Comparison of ENCODE assay signal across 8 mouse cellular contexts in the genomic region with DNA sequence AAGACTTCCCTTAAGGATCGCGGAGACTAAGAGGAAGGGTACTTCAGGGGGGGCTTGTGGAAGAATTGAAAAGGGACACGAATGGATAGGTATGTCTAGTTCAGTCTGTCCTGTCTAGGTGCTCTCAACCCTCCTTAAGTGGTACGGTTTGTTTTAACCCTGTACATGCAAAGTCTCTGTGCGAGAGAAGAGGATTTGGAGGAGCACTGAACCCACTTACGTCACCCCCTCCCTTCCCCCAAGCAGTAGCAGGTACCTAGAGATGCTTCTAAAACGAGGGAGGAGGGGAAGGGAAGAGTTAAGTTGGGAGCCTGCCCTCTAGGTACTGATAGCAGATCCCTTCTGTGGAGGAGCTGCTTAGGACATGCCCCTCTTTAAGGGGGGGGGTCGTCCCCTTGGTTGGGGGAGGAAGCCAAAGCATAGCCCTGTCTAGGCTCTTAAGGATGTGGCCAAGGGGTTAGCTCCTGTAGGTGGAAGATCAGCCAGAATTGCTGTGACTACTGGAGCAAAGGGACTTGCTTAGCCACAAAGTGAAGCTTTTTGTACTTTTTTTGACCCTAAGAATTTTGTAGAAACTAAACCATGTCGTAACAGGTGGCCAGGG.
DNase-seq lines count a peak whose midpoint lies in the region; ATAC-seq lines count a peak whose summit lies in the region.

No protein-coding gene starts in this region.

- H3K27ac ChIP-seq in liver, embryonic 11.5 days (ENCODE audit: low read depth, low read length): no peak overlapping the region
- H3K27ac ChIP-seq in embryonic facial prominence, embryonic 14.5 days (replicated peaks; ENCODE audit: low read depth, low read length): no peak overlapping the region
- no peak overlapping the region for H3K27ac ChIP-seq in intestine, embryonic 15.5 days
- H3K27ac ChIP-seq in neural tube, embryonic 13.5 days (replicated peaks): no peak overlapping the region

- H3K27me3 ChIP-seq in liver, embryonic 11.5 days (replicated peaks; ENCODE audit: control insufficient read depth, insufficient read depth, low read length): peaks cover 4% of the 10 kb centered on the region; the same call in 1 of the 2 replicates
- H3K27me3 ChIP-seq in embryonic facial prominence, embryonic 14.5 days (replicated peaks; ENCODE audit: control insufficient read depth, insufficient read depth, low read length): peaks cover 8% of the 10 kb centered on the region
- H3K27me3 ChIP-seq in intestine, embryonic 15.5 days (replicated peaks): peaks cover 4% of the 10 kb centered on the region; the same call in 1 of the 2 replicates
- H3K27me3 ChIP-seq in neural tube, embryonic 13.5 days: peaks cover 5% of the 10 kb centered on the region

- 32% methylated on average over 8 of the region's 9 CpGs for WGBS in liver, embryonic 11.5 days
- WGBS in embryonic facial prominence, embryonic 14.5 days: 27% methylated on average over 9 of the region's 9 CpGs
- 29% methylated on average over 8 of the region's 9 CpGs for WGBS in intestine, embryonic 15.5 days
- 29% methylated on average over 9 of the region's 9 CpGs for WGBS in neural tube, embryonic 13.5 days

- DNase-seq in liver, embryonic 11.5 days (ENCODE audit: low spot score): no peak
- no peak for DNase-seq in liver
- no peak for DNase-seq in embryonic facial prominence, embryonic 14.5 days (ENCODE audit: low spot score)
- no peak for DNase-seq in Muller cell, postnatal 12 days (ENCODE audit: inconsistent ontology term)
- DNase-seq in adrenal gland, postnatal 10 days: no peak
- no peak for DNase-seq in frontal cortex, postnatal 36 days (ENCODE audit: low spot score in 2 of 2)

- H3K36me3 ChIP-seq in liver, embryonic 11.5 days (ENCODE audit: control insufficient read depth, insufficient read depth, low read length): no peaks in the 10 kb centered on the region
- H3K36me3 ChIP-seq in embryonic facial prominence, embryonic 14.5 days (ENCODE audit: control insufficient read depth, insufficient read depth, low read length): no peaks in the 10 kb centered on the region
- H3K36me3 ChIP-seq in intestine, embryonic 15.5 days: no peaks in the 10 kb centered on the region
- H3K36me3 ChIP-seq in neural tube, embryonic 13.5 days: no peaks in the 10 kb centered on the region

- ATAC-seq in liver, embryonic 11.5 days (replicated peaks; ENCODE audit: low FRiP score): no peak
- ATAC-seq in embryonic facial prominence, embryonic 14.5 days (ENCODE audit: low read depth): 0 out of 2 replicates have a peak, but pooled peaks have one; percentile 33
- no peak for ATAC-seq in intestine, embryonic 15.5 days
- no peak for ATAC-seq in neural tube, embryonic 13.5 days (ENCODE audit: low read depth)

- H3K4me1 ChIP-seq in liver, embryonic 11.5 days (replicated peaks; ENCODE audit: control insufficient read depth, insufficient read depth, low read length): no peaks in the 10 kb centered on the region
- no peaks in the 10 kb centered on the region for H3K4me1 ChIP-seq in embryonic facial prominence, embryonic 14.5 days (ENCODE audit: control insufficient read depth, insufficient read depth, low read length)
- no peaks in the 10 kb centered on the region for H3K4me1 ChIP-seq in intestine, embryonic 15.5 days (replicated peaks)
- H3K4me1 ChIP-seq in neural tube, embryonic 13.5 days (replicated peaks): peaks cover 9% of the 10 kb centered on the region; the same call in 1 of the 2 replicates

- H3K9ac ChIP-seq in liver, embryonic 11.5 days (ENCODE audit: low read depth, low read length): no peak overlapping the region
- peak overlapping the region; percentile 53 for H3K9ac ChIP-seq in embryonic facial prominence, embryonic 14.5 days (ENCODE audit: low read depth, low read length)
- no peak overlapping the region for H3K9ac ChIP-seq in intestine, embryonic 15.5 days
- no peak overlapping the region for H3K9ac ChIP-seq in neural tube, embryonic 13.5 days

- H3K4me3 ChIP-seq in liver, embryonic 11.5 days (ENCODE audit: low read depth, low read length): peak overlapping the region; percentile 51; the same call in 1 of the 2 replicates
- peak overlapping the region; percentile 40 for H3K4me3 ChIP-seq in embryonic facial prominence, embryonic 14.5 days (ENCODE audit: low read depth, low read length)
- no peak overlapping the region for H3K4me3 ChIP-seq in intestine, embryonic 15.5 days (replicated peaks)
- peak overlapping the region; percentile 45 for H3K4me3 ChIP-seq in neural tube, embryonic 13.5 days

- no peaks in the 10 kb centered on the region for H3K9me3 ChIP-seq in liver, embryonic 11.5 days (ENCODE audit: control insufficient read depth, low read length)
- H3K9me3 ChIP-seq in embryonic facial prominence, embryonic 14.5 days (ENCODE audit: control insufficient read depth, low read length): no peaks in the 10 kb centered on the region
- no peaks in the 10 kb centered on the region for H3K9me3 ChIP-seq in intestine, embryonic 15.5 days
- H3K9me3 ChIP-seq in neural tube, embryonic 13.5 days: no peaks in the 10 kb centered on the region

- peak overlapping the region; percentile 86 for H3K4me2 ChIP-seq in liver, embryonic 11.5 days
- H3K4me2 ChIP-seq in embryonic facial prominence, embryonic 14.5 days (ENCODE audit: low read depth, low read length): peak overlapping the region; percentile 63
- peak overlapping the region; percentile 68 for H3K4me2 ChIP-seq in intestine, embryonic 15.5 days (replicated peaks)
- H3K4me2 ChIP-seq in neural tube, embryonic 13.5 days: peak overlapping the region; percentile 68
